8 mouse cellular contexts compared by ENCODE assay signal in the genomic region with DNA sequence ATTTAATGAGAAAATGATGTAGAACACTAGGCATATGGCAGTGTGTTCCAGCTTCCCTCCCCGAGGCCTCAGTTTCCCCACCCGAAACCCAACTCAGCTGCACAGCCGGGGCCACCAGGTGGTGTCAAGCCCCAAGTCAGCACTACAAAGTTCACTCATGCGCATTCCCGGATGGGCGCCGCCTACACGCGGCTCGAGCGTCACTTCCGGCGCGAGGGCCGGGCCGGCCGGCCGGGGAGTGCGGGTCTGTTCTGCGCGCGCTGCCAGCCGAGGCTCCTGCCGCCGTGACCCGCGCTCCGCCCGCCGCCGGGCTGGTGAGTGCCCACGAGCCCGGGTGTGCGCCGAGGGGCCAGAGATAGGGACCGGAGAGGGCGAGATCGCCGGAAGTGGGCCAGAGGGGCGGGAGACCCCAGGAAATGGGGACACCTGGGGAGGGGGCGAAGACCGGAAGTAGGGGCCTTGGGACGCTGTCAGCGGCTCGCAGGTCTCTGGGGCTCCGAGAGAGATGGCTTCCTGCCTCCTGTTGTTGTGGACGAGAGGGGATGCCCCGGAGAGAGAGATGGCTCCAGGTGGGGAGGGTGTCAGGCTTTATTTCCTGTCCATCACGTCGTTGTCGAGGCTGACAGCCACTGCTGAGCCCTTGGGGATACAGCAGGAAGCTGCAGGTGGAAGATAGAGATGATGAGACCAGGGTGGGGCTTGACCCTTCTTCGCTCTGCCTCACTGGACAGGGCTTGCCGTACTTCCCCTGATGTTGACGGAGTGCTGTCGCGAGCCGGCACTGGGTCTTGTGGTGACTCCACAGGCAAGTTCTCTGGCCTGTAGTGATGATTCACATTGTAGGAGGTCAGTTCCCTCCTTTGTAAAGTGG. TPM values are rescaled to one million over a fixed set of nuclear protein-coding genes. Genes with fewer than 3 reads are reported as not detected.
DNase-seq lines count a peak whose midpoint lies in the region; ATAC-seq and TF ChIP-seq lines count a peak whose summit lies in the region.

Gene Ttpal (plus strand): TSS at position 214 of the 871 bp plus-strand sequence.

- peak; percentile 81 for DNase-seq in c-Kit-positive CD71-positive TER-119-positive erythroid progenitor cells, embryonic 14.5 days (ENCODE audit: low spot score)
- DNase-seq in forebrain, embryonic 14.5 days (ENCODE audit: low spot score), result peak; percentile 95
- DNase-seq in heart, postnatal 14 days, result peak; percentile 91 to 92
- peak; percentile 89 for DNase-seq in layer of hippocampus, adult 11-12 months (ENCODE audit: low spot score)
- peak; percentile 88 to 92 for DNase-seq in lung, adult 18-20 months
- peak; percentile 88 for DNase-seq in testis, postnatal 14 days (ENCODE audit: low spot score)

- H3K4me1 ChIP-seq in E14TG2a.4 (replicated peaks; ENCODE audit: low read depth, low read length), result peaks cover 23% of the 10 kb centered on the region
- H3K4me1 ChIP-seq in forebrain, embryonic 14.5 days (ENCODE audit: control insufficient read depth, insufficient read depth, low read length), result peaks cover 10% of the 10 kb centered on the region; the same call in 1 of the 2 replicates
- peaks cover 26% of the 10 kb centered on the region for H3K4me1 ChIP-seq in neural tube, embryonic 15.5 days

- no peaks in the 10 kb centered on the region for H3K36me3 ChIP-seq in E14TG2a.4 (ENCODE audit: insufficient read depth, low read length)
- H3K36me3 ChIP-seq in forebrain, embryonic 14.5 days (ENCODE audit: control insufficient read depth, insufficient read depth, low read length), result peaks cover 2% of the 10 kb centered on the region; the same call in 1 of the 2 replicates
- peaks cover 3% of the 10 kb centered on the region; the same call in 1 of the 2 replicates for H3K36me3 ChIP-seq in neural tube, embryonic 15.5 days

- H3K9ac ChIP-seq in forebrain, embryonic 14.5 days (ENCODE audit: low read length), result peak within 1 kb of the TSS; percentile 94
- H3K9ac ChIP-seq in neural tube, embryonic 15.5 days (replicated peaks), result peak within 1 kb of the TSS; percentile 97

- H3K9me3 ChIP-seq in E14TG2a.4 (ENCODE audit: low read length), result no peaks in the 10 kb centered on the region
- no peaks in the 10 kb centered on the region for H3K9me3 ChIP-seq in forebrain, embryonic 14.5 days (replicated peaks; ENCODE audit: control insufficient read depth, low read length)
- no peaks in the 10 kb centered on the region for H3K9me3 ChIP-seq in neural tube, embryonic 15.5 days (replicated peaks)

- ATAC-seq in forebrain, embryonic 14.5 days, result peak; percentile 96
- ATAC-seq in neural tube, embryonic 15.5 days (ENCODE audit: low FRiP score), result peak; percentile 93

- peak within 1 kb of the TSS; percentile 94 for H3K4me2 ChIP-seq in forebrain, embryonic 14.5 days (ENCODE audit: low read length)
- H3K4me2 ChIP-seq in neural tube, embryonic 15.5 days, result peak within 1 kb of the TSS; percentile 87

- H3K27ac ChIP-seq in forebrain, embryonic 14.5 days (ENCODE audit: low read depth, low read length), result peak within 1 kb of the TSS; percentile 86
- H3K27ac ChIP-seq in neural tube, embryonic 15.5 days (replicated peaks), result peak within 1 kb of the TSS; percentile 97

- no peak for TF ChIP-seq CTCF in E14TG2a.4 (conservative IDR thresholded peaks at IDR 0.05; ENCODE audit: low read length)

- 2% methylated on average over 57 of the region's 57 CpGs for WGBS in forebrain, embryonic 14.5 days
- WGBS in neural tube, embryonic 15.5 days, result 2% methylated on average over 56 of the region's 57 CpGs

- no peaks in the 10 kb centered on the region for H3K27me3 ChIP-seq in E14TG2a.4 (ENCODE audit: insufficient read depth, low read length)
- H3K27me3 ChIP-seq in forebrain, embryonic 14.5 days (replicated peaks; ENCODE audit: control insufficient read depth, insufficient read depth, low read length), result no peaks in the 10 kb centered on the region
- no peaks in the 10 kb centered on the region for H3K27me3 ChIP-seq in neural tube, embryonic 15.5 days (replicated peaks)

- peak within 1 kb of the TSS; percentile 93 for H3K4me3 ChIP-seq in E14TG2a.4 (replicated peaks; ENCODE audit: low read length)
- H3K4me3 ChIP-seq in forebrain, embryonic 14.5 days (ENCODE audit: low read depth, low read length), result peak within 1 kb of the TSS; percentile 91
- H3K4me3 ChIP-seq in neural tube, embryonic 15.5 days (replicated peaks), result peak within 1 kb of the TSS; percentile 94

- intact Hi-C loops in heart, postnatal 14 days (cut with DNase I), result loop anchor here (1.0 to 10.0 kb wide), 4 partner anchors 35 to 220 kb away; partner anchors contain the start of gene Ccn5

RNA-seq across cellular contexts. Expression of gene Ttpal, which starts in this region (rescaled TPM):
- 44.8 and 46.7 TPM in 2 replicates for polyA plus RNA-seq in forebrain, embryonic 14.5 days (2014; fragmentation: Nextera tagmentation; extraction: Ambion mirVana)
- total RNA-seq in heart, postnatal 14 days (2021), result 10 to 100 TPM; 13.6 to 13.9 TPM
- 37.5 and 39.1 TPM in 2 replicates for polyA plus RNA-seq in neural tube, embryonic 15.5 days (2015; fragmentation: Nextera tagmentation; extraction: Ambion mirVana)

Comparison
In these comparisons a context has a peak if more than half of its experiments do, and no peak if none do; other contexts are left out.
1. Peak in every context shown above with its lines: DNase-seq, ATAC-seq, H3K4me3 ChIP-seq and H3K27ac ChIP-seq.